Mouse (Mus musculus): ENCODE results near the gene March1. TPM values are rescaled to one million over a fixed set of nuclear protein-coding genes. Genes with fewer than 3 reads are reported as not detected.

Gene March1
- polyA plus RNA-seq, 1 experiment from 2014 or later: 14.1 TPM

DNA sequence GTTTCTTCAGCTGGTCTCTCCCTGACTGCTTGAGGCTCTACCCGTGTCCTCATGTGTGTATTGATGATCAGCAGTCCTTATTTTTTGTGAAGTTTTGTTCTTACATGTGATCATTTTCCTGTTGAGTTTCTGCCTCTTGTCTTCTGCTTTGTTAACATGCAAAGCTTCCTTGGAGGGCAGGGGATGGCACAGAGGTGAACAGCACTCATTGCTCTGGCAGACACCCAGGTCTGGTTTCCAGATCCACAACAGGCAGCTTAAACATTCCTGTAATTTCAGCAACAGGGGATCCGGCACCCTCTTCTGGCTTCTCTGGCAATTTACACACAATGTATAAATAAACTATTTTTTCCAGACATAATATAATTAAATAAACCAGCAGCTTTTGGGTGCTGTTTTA lies 652.4 kb downstream of the March1 start:
- H3K4me1 ChIP-seq (ENCODE audit: control insufficient read depth, insufficient read depth, low read length): no peaks in the 10 kb centered on the region
- WGBS: 78% methylated on average over 2 of the region's 2 CpGs
- H3K27ac ChIP-seq (ENCODE audit: low read depth, low read length): no peak overlapping the region
- no peaks in the 10 kb centered on the region for H3K27me3 ChIP-seq (replicated peaks; ENCODE audit: control insufficient read depth, insufficient read depth, low read length)
- H3K36me3 ChIP-seq (ENCODE audit: control insufficient read depth, insufficient read depth, low read length): no peaks in the 10 kb centered on the region
- no peak overlapping the region for H3K4me3 ChIP-seq (ENCODE audit: low read depth, low read length)
- no peak for DNase-seq (ENCODE audit: low spot score)
- no peak overlapping the region for H3K4me2 ChIP-seq (ENCODE audit: low read length)
- H3K9ac ChIP-seq (ENCODE audit: low read length): no peak overlapping the region
- no peak for ATAC-seq
- no peaks in the 10 kb centered on the region for H3K9me3 ChIP-seq (replicated peaks; ENCODE audit: control insufficient read depth, low read length)

GRCm38 (mm10) chr8:66317824-66318223 lies 700.1 kb downstream of the March1 start:
- no peak overlapping the region for H3K27ac ChIP-seq (ENCODE audit: low read depth, low read length)
- H3K36me3 ChIP-seq (ENCODE audit: control insufficient read depth, insufficient read depth, low read length): no peaks in the 10 kb centered on the region
- DNase-seq (ENCODE audit: low spot score) (no peak), ATAC-seq (no peak)
- H3K9me3 ChIP-seq (replicated peaks; ENCODE audit: control insufficient read depth, low read length): no peaks in the 10 kb centered on the region
- H3K4me2 ChIP-seq (ENCODE audit: low read length): no peak overlapping the region
- no peaks in the 10 kb centered on the region for H3K4me1 ChIP-seq (ENCODE audit: control insufficient read depth, insufficient read depth, low read length)
- H3K9ac ChIP-seq (ENCODE audit: low read length): no peak overlapping the region
- no peaks in the 10 kb centered on the region for H3K27me3 ChIP-seq (replicated peaks; ENCODE audit: control insufficient read depth, insufficient read depth, low read length)
- 94% methylated on average over 7 of the region's 7 CpGs for WGBS
- no peak overlapping the region for H3K4me3 ChIP-seq (ENCODE audit: low read depth, low read length)

- Histone ChIP-seq H3K27ac (ENCODE audit: low read depth, low read length) (no peak overlapping the region), H3K9me3 (replicated peaks; ENCODE audit: control insufficient read depth, low read length) (no peaks in the 10 kb centered on the region), H3K36me3 (ENCODE audit: control insufficient read depth, insufficient read depth, low read length) (no peaks in the 10 kb centered on the region), H3K27me3 (replicated peaks; ENCODE audit: control insufficient read depth, insufficient read depth, low read length) (no peaks in the 10 kb centered on the region), H3K4me1 (ENCODE audit: control insufficient read depth, insufficient read depth, low read length) (no peaks in the 10 kb centered on the region), H3K4me2 (ENCODE audit: low read length) (no peak overlapping the region), H3K9ac (ENCODE audit: low read length) (no peak overlapping the region), H3K4me3 (ENCODE audit: low read depth, low read length) (no peak overlapping the region)
- ATAC-seq (no peak), DNase-seq (ENCODE audit: low spot score) (no peak)
- WGBS: 64% methylated on average over 4 of the region's 4 CpGs
Observed at GRCm38 (mm10) chr8:66323045-66323807, 705.5 kb downstream of the March1 start.

- ATAC-seq (no peak), DNase-seq (ENCODE audit: low spot score) (no peak)
- no peak overlapping the region for H3K4me2 ChIP-seq (ENCODE audit: low read length)
- H3K36me3 ChIP-seq (ENCODE audit: control insufficient read depth, insufficient read depth, low read length): no peaks in the 10 kb centered on the region
- no peaks in the 10 kb centered on the region for H3K9me3 ChIP-seq (replicated peaks; ENCODE audit: control insufficient read depth, low read length)
- no peak overlapping the region for H3K9ac ChIP-seq (ENCODE audit: low read length)
- no peak overlapping the region for H3K27ac ChIP-seq (ENCODE audit: low read depth, low read length)
- no peaks in the 10 kb centered on the region for H3K4me1 ChIP-seq (ENCODE audit: control insufficient read depth, insufficient read depth, low read length)
- no peaks in the 10 kb centered on the region for H3K27me3 ChIP-seq (replicated peaks; ENCODE audit: control insufficient read depth, insufficient read depth, low read length)
- no peak overlapping the region for H3K4me3 ChIP-seq (ENCODE audit: low read depth, low read length)
Observed at GRCm38 (mm10) chr8:66326396-66326795, 708.7 kb downstream of the March1 start.

- Histone ChIP-seq H3K9ac (ENCODE audit: low read length) (no peak overlapping the region), H3K4me1 (ENCODE audit: control insufficient read depth, insufficient read depth, low read length) (no peaks in the 10 kb centered on the region), H3K4me2 (ENCODE audit: low read length) (no peak overlapping the region), H3K27me3 (replicated peaks; ENCODE audit: control insufficient read depth, insufficient read depth, low read length) (no peaks in the 10 kb centered on the region), H3K4me3 (ENCODE audit: low read depth, low read length) (no peak overlapping the region), H3K36me3 (ENCODE audit: control insufficient read depth, insufficient read depth, low read length) (no peaks in the 10 kb centered on the region), H3K27ac (ENCODE audit: low read depth, low read length) (no peak overlapping the region), H3K9me3 (replicated peaks; ENCODE audit: control insufficient read depth, low read length) (no peaks in the 10 kb centered on the region)
- ATAC-seq: no peak
- 87% methylated on average over 3 of the region's 3 CpGs for WGBS
- no peak for DNase-seq (ENCODE audit: low spot score)
Observed at GRCm38 (mm10) chr8:66332206-66332605, 714.5 kb downstream of the March1 start.

DNA sequence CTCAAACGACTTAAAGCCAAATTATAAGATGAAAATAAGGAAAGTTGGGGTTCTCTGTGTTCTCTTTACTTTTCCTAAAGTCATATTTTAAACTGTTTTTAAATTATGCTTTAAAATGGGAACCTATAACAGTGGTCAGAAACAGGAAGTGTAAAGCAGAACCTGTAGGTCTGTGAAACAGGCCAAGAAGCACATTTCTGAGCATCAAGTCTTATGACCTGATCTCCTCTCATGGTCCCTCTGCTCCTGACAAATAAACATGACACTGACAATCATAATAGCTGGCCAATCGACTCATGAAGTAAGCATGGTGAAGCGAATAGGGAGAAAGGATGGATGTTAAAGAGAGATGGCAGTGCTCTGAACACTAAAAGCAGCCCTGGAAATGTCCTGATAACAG lies 716.6 kb downstream of the March1 start:
- 85% methylated on average over 3 of the region's 3 CpGs for WGBS
- Histone ChIP-seq H3K4me3 (ENCODE audit: low read depth, low read length) (no peak overlapping the region), H3K4me1 (ENCODE audit: control insufficient read depth, insufficient read depth, low read length) (no peaks in the 10 kb centered on the region), H3K27ac (ENCODE audit: low read depth, low read length) (no peak overlapping the region), H3K4me2 (ENCODE audit: low read length) (no peak overlapping the region), H3K9me3 (replicated peaks; ENCODE audit: control insufficient read depth, low read length) (no peaks in the 10 kb centered on the region), H3K9ac (ENCODE audit: low read length) (no peak overlapping the region), H3K36me3 (ENCODE audit: control insufficient read depth, insufficient read depth, low read length) (no peaks in the 10 kb centered on the region), H3K27me3 (replicated peaks; ENCODE audit: control insufficient read depth, insufficient read depth, low read length) (no peaks in the 10 kb centered on the region)
- no peak for ATAC-seq
- no peak for DNase-seq (ENCODE audit: low spot score)

DNA sequence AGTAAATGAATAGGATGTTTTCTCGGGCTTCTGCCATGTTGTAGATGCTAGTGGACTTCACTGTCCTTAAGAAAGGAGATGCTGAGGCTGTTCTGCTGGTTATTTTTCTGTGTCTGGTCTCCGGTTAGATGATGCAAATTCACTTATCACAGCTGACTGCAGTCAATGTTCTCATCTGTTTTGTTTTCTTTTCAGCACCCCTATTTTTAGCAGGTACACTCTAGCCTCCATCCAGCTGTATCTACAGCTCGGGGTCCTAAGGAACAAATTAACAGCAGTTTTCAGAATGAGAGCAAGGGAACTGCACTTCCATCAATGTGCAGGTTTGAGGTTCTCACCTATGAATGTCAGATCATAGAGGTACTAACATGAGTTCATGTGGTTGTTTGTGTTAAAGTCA lies 721.9 kb downstream of the March1 start:
- no peaks in the 10 kb centered on the region for H3K4me1 ChIP-seq (ENCODE audit: control insufficient read depth, insufficient read depth, low read length)
- H3K9me3 ChIP-seq (replicated peaks; ENCODE audit: control insufficient read depth, low read length): no peaks in the 10 kb centered on the region
- ATAC-seq (no peak), DNase-seq (ENCODE audit: low spot score) (no peak)
- 83% methylated on average over 3 of the region's 3 CpGs for WGBS
- H3K36me3 ChIP-seq (ENCODE audit: control insufficient read depth, insufficient read depth, low read length): no peaks in the 10 kb centered on the region
- no peak overlapping the region for H3K27ac ChIP-seq (ENCODE audit: low read depth, low read length)
- no peak overlapping the region for H3K4me2 ChIP-seq (ENCODE audit: low read length)
- H3K4me3 ChIP-seq (ENCODE audit: low read depth, low read length): no peak overlapping the region
- H3K27me3 ChIP-seq (replicated peaks; ENCODE audit: control insufficient read depth, insufficient read depth, low read length): no peaks in the 10 kb centered on the region
- H3K9ac ChIP-seq (ENCODE audit: low read length): no peak overlapping the region

DNA sequence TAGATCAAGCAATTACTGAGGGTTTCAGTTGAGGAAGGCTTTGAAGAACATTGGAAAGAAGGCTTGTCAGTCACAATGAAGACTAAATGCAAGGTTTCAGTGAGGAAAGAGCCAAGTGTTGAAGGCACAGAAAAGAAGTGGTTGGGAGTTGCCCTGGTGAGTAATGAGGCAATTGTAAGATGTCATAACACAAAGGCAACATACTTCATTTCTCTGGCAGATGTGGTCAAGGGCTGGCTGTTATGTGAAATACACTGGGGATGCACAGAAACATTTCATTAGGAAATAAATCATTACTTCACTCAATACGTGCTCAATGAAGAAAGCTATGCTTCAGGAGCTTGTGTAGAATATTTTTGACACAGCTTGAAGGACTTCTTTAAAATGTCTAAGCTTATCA lies 725.2 kb downstream of the March1 start:
- Histone ChIP-seq H3K4me1 (ENCODE audit: control insufficient read depth, insufficient read depth, low read length) (no peaks in the 10 kb centered on the region), H3K27me3 (replicated peaks; ENCODE audit: control insufficient read depth, insufficient read depth, low read length) (no peaks in the 10 kb centered on the region), H3K9ac (ENCODE audit: low read length) (no peak overlapping the region), H3K4me3 (ENCODE audit: low read depth, low read length) (no peak overlapping the region), H3K27ac (ENCODE audit: low read depth, low read length) (no peak overlapping the region), H3K9me3 (replicated peaks; ENCODE audit: control insufficient read depth, low read length) (no peaks in the 10 kb centered on the region), H3K36me3 (ENCODE audit: control insufficient read depth, insufficient read depth, low read length) (no peaks in the 10 kb centered on the region), H3K4me2 (ENCODE audit: low read length) (no peak overlapping the region)
- DNase-seq (ENCODE audit: low spot score): no peak
- WGBS: 76% methylated on average over 1 of the region's 1 CpGs
- no peak for ATAC-seq

GRCm38 (mm10) chr8:66362882-66363801 lies 745.4 kb downstream of the March1 start:
- 68% methylated on average over 5 of the region's 5 CpGs for WGBS
- Histone ChIP-seq H3K27me3 (replicated peaks; ENCODE audit: control insufficient read depth, insufficient read depth, low read length) (no peaks in the 10 kb centered on the region), H3K4me1 (ENCODE audit: control insufficient read depth, insufficient read depth, low read length) (no peaks in the 10 kb centered on the region), H3K9me3 (replicated peaks; ENCODE audit: control insufficient read depth, low read length) (no peaks in the 10 kb centered on the region), H3K36me3 (ENCODE audit: control insufficient read depth, insufficient read depth, low read length) (no peaks in the 10 kb centered on the region), H3K27ac (ENCODE audit: low read depth, low read length) (no peak overlapping the region), H3K9ac (ENCODE audit: low read length) (no peak overlapping the region), H3K4me2 (ENCODE audit: low read length) (no peak overlapping the region), H3K4me3 (ENCODE audit: low read depth, low read length) (no peak overlapping the region)
- ATAC-seq (peak; percentile 78), DNase-seq (ENCODE audit: low spot score) (peak; percentile 51)

Measured in forebrain, embryonic 14.5 days (tissue).